Mouse (Mus musculus) urinary bladder, adult 2 months (tissue): ENCODE data around the gene Rnf167. TPM values are rescaled to one million over a fixed set of nuclear protein-coding genes. Genes with fewer than 3 reads are reported as not detected.

Experiments used
- DNase-seq: peaks from one replicate; pipeline ENCODE4 v3.0.0; 2022; ENCODE audit warnings: low spot score
- polyA plus RNA-seq: library from polyadenylated mRNA; depleted of rRNA; stranded (reverse); fragments of >200 nt; gene quantifications from 2 replicates; pipeline ENCODE4 v1.2.3, GENCODE M21; 2012; rRNA removed

Gene Rnf167
- 116 and 119 TPM in 2 replicates for polyA plus RNA-seq

DNA sequence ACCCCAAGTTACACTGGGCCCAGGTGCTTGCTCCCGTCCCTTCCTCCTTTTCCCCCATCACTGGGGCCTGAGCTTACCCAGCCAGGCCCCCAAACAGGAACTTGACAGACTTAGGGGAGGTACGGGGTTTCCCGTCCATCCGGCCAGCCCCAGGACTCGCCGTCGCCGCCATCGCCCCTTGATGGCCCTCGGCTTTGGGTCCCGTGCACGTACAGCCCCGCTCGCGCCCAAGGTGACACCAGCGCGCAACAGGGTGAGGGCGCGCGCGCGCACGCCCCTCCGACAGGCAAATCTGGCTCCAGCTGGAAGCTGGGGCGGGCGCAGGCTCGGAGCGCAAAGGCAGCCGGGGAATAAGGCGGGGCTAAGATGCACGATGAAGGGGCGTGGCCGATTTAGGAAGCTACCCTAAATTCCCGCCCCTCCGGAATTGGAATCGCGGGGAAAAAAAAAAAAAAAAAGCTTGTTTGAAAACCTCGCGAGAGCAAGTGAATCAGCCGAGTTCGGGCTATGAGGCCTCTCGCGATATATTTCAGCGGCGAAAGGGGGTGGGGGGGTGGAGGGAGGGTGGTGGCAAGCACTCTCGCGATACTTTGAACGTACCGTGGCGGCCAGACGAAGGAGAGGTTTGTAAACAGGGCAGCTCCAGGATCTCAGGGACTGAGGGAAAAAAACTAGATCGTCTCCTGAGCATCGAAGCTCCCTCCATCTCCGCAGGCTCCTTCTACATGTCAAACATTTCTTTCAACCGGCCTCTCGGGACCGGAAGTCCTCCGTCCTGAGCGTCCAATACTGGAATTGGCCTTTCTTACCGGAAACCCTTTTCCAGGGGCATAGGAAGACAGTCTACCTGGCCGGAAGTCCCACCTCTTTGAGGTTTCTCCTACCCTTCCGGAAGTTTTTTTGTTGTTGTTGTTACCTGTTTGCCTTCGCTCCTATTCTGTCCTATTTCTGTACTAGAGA, at the start of gene Rnf167, which contains the start of gene Slc25a11:
TSS of gene Rnf167 (plus strand) at position 545 of the 960 bp plus-strand sequence.
TSS of gene Slc25a11 (minus strand) at position 789 of the 960 bp plus-strand sequence.
- peak; percentile 85 for DNase-seq

DNA sequence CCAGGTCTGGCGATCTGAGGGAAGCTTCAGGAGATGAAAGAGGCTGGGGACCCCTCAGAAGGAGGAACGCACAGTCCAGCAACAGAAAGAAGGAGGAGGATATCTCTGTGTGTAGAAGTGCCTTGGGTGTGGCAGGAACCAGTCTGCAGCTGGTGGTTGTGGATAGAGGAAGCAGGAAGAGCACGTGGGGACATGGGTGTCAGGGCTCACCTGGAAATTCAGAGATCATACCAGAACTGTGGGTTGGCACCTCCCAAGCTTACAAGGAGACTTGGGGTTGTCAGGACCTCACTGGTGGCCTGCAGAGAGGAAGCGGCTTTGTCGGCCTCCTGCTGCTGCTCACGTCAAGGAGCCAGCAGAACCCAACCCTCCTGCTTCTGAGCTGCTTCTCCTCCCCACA, 49.7 kb upstream of the Rnf167 start:
- DNase-seq: no peak

DNA sequence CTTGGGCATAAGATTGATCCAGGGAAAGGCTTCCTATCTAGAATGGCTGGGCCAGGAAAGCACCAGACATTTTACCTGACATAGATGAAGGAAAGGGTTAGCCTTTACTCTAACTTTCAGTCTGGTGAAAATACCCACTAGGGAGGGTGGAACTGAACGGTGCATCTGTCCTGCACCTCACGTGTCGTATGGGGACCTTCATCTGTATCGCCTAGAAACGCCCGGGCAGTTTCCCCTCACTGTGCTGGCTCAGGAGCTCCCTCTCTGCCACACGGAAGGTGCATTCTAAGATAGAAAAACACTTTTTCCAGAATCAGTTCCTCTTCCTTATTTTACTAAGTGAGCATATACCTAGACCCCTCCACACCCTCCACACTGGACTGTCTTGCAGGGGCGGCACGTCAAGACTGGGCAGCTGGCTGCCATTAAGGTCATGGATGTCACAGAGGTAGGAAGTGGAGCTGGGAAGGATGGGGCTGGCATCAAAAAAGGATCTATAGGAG, 48.5 kb upstream of the Rnf167 start:
- DNase-seq: no peak

DNA sequence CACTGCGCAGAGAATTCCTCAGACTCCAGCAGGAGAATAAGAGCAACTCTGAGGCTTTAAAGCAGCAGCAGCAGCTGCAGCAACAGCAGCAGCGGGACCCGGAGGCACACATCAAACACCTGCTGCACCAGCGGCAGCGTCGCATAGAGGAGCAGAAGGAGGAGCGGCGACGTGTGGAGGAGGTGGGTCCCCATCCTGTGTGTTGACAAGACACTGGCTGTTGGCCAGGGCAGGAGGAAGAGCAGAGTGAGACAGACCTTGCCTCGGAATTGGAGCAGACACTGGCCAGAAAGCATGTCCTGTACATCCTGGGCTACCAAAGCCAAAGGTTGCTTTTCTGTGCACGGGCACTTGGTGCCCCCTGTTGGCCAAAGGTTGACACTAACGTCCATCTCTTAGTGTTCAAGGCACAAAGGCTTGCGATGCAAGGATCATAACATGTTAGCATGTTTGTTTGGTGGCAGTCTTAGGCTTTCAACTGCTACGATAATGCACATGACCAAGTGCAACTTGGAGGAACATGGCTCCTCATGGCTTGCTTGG, 41.9 kb upstream of the Rnf167 start:
- DNase-seq: peak; percentile 53

DNA sequence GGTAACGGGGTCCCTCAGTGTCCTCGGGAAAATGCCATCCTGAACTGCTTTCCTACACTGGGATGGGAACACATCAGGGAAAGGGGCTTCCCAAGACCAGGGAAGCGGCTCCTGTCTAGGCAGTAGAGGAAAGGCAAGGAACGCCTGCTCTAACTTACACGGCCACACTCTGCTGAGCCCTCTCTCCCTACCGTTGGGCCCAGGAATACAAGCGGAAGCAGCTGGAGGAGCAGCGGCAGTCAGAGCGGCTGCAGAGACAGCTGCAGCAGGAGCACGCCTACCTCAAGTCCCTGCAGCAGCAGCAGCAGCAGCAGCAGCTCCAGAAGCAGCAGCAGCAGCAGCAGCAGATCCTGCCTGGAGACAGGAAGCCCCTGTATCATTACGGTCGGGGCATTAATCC, 40.3 kb upstream of the Rnf167 start:
- no peak for DNase-seq

DNA sequence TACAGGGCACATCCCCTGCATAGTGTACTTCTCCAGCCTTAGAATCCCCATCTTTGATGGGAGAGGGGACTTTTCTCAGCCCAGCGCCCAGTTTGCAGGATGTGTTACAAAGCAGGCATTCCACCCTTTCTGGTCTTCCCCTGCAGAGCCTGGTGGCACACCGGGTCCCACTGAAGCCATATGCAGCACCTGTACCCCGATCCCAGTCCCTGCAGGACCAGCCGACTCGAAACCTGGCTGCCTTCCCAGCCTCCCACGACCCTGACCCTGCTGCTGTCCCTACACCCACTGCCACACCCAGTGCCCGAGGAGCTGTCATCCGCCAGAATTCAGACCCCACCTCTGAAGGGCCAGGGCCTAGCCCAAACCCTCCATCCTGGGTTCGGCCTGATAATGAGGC, 39.4 kb upstream of the Rnf167 start:
- DNase-seq: no peak

DNA sequence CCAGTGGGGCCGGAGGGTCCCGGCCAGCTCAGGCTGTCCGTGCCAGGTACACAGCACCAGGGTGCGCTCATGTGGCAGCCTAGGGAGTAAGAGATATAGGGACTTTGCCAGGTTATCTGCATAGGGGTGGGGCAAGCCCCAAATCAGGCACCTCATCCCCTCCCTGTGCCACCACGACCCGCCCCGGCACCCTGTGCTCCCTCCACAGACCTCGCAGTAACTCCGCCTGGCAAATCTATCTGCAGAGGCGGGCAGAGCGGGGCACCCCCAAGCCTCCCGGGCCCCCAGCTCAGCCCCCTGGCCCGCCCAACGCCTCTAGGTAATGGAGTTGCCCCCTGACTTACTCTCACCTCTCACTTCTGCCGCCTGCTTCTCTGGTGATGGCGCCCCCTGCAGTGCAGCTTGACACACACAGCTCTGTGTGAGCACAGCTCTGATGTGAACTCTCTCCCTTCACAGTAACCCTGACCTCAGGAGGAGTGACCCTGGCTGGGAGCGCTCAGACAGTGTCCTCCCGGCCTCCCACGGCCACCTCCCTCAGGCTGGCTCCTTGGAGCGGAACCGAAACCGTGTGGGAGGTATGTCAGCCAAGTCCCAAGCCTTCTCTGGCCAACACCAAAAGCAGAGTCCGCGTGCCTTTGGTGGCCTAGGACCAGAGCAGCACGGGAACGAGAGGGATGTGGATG, 38.5 kb upstream of the Rnf167 start:
- no peak for DNase-seq

DNA sequence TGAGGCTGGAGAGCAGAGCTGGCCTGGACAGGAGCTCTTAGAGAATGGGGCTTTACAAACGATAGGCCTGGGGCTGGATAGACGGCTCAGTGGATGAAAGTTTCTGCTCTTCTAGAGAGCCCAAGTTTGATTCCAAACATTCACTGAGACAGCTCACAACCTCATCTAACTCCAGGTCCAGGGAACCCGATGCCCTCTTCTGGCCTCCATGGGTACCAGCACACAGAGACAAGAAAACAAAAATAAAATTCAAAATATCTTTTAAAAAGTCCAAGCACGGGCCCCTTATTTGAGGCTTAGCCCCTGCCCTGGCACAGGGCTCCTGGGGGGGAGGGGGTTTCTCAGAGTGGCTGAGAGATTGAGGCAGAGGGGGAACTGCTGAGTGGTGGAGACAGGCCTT, 36.3 kb upstream of the Rnf167 start:
- no peak for DNase-seq

DNA sequence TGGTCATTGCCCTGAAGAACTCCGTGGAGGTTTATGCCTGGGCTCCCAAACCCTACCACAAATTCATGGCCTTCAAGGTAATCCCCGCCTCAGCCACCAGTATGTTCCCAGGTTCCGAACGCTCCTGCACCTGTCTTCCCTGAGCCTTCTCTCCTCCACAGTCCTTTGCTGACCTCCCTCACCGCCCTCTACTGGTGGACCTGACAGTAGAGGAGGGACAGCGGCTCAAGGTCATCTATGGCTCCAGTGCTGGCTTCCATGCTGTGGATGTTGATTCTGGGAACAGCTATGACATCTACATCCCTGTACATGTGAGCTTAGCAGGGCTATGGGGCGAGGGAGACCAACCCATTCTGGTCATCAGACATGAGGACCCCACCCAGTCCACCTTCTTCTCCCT, 34.5 kb upstream of the Rnf167 start:
- DNase-seq: no peak

DNA sequence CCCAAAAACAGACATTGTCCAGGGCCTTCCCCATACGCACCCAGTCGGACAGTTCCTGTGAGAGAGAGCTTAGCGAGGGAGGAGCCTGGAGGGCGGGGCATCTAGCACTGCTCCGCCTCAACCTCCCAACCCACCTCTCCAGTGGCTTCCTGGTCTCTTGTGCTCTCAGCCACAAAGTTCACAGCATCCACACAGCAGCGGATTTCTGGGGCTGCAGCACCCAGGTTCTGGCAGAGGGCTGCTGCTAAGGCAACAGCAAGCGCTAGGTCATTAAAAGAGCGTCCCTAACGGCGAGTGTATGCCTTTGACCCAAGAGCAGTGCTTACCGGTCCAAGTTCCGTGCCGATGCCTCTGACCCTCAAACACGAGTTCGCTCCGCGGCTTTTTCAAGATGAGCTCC, 32.0 kb upstream of the Rnf167 start:
- peak; percentile 49 for DNase-seq

DNA sequence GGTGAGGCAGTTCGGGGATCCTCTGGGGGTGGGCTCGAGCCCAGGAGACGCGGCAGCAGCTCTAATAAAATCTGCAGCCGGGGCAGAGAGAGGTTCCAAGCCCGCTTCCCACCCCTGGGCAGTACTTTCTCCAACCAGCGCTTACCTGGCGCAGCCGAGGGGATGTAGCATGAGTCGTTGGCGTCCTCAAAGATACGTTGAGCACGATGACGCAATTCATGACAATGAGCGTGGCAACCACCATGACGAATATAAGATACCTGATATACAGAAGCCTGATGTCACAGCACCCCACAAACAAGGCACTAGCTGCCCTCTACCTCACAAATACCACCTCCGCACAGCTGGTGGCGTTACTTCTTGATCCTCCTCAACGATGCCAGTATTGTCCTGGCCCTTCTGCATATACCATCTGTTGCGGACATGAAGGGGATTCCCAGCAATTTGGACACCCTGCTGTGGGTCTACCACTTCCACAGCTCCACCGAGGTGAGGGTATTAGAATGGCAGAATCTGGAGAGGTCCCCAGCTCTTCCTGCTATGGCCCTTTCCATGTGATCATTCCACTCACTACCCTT, 31.4 kb upstream of the Rnf167 start, which contains the start of gene 4930544D05Rik:
TSS of gene 4930544D05Rik (plus strand) at position 333 of the 578 bp plus-strand sequence.
- DNase-seq: no peak

DNA sequence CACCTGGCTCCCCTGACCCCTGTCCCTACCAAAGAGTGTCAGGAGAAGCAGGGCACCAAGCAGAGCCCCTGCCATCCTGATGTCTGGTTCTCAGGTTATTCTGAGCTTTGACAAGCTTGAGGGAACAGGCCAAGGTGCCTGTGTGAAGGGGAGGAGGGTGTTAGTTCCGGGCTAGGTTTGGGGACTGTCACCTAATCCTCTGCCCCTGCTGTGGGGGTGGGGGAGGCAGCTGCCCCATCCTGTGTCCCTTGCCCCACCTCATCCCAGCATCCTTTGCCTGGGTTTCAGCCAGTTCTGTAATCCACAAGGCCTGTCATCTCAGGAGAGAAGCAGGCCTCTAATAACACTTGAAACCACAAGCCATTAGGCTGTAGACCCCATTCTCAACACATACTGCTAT, 27.9 kb upstream of the Rnf167 start, which contains the start of gene Chrne:
TSS of gene Chrne (minus strand) at position 116 of the 400 bp plus-strand sequence.
- DNase-seq: no peak

DNA sequence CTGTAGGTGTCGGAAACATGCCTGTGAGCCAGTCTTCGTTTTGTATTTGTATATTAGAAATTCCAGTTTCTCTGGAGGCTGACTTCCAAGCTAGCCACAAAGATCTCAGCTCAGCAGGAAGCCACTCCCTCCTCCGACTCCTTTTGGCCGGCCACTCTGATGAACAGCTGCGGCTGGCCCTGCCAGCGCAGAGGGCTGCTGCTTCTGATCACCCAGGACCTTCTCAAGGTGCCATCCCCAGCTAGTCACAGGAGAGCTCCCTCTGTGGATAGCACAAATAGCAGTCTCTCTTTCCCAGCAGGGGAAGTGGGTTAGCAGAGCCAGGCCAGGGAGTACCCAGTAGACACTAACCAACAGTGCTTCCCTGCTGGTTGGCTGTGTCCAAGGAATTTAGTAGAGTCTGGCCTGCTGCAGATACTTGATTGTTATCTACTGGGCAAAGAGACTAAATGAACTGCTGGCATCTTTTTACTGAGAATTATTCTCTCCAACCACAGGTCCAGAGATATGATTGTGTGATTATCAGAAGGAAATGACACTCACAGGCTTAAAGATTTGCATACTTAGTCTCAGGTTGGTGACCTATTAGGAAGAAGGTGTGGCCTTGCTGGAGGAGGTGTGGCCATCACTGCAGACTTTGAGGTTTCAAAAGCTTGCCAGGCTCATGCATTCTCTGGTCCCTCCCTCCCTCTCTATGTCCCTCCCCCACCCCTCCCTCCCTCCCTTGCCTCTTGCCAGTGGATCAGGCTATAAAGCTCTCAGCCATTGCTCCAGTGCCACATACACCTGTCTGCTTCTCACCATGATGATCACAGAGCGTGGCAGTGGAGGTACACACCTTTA, 24.8 kb upstream of the Rnf167 start:
- no peak for DNase-seq

DNA sequence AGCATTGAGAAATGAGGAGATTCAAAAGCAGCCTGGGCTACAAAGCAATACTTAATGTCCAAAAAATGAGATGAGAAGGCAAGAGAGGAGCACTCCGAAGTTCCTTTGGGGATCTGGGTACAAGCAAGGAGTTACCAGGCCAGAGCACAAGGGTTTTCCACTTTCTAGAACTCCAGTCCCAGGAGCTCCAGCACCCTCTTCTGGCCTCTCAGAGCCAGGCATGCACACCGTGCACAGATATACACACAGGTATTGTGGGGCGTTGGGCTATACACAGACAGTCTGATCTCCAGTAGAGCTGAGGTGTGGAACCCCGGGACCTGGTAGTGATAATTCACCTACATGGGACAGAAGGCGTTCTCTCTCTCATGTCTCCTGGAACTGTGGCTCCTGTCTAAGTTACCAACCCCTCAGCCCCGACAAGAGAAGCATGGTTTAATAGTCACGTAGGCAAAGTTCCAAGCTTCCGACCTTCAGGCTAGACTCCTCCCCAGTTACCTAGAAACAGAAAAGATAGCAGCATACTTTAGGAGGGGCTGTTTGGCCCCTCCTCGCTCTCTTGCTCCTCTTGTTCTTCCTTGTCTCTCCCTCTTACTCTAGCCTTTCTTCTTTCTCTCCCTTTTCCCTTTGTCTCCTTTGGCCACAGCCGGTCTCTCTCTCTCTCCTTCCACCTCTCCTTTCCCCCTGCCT, 23.8 kb upstream of the Rnf167 start:
- DNase-seq: no peak

DNA sequence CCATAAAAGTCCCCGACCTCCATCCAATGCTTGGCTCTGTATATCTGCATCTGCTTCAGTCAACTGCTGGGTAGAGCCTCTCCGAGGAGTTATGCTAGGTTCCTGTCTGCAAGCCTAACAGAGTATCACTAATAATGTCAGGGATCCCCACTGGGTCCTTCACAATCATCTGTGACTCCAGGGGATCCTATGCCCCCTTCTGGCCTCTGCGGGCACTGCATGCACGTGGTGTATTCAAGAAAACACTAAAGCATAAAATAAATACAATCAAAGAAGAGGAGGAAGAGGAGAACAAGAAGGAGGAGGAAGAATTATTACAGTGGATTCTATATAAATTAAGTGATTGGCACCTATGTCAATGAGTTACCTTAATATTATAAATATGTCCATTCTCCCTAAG, 21.6 kb upstream of the Rnf167 start:
- DNase-seq: no peak

DNA sequence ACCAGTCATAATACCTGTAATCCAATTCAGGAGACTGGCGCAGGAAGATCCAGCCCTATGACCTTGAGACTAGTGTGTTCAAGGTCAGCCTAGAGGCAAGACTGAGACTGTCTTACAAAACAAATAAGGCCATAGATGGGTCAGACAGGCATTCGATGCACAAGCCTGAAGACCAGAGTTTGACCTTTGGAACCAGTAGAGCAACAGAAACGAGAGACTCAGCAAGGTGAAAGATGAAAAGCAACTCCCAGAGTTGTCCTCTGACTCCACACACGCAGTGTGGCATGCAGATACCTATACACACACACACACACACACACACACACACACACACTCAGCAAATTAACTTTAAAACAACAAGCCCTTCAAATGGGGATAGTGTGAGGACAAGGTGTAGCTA, 20.2 kb upstream of the Rnf167 start:
- no peak for DNase-seq

DNA sequence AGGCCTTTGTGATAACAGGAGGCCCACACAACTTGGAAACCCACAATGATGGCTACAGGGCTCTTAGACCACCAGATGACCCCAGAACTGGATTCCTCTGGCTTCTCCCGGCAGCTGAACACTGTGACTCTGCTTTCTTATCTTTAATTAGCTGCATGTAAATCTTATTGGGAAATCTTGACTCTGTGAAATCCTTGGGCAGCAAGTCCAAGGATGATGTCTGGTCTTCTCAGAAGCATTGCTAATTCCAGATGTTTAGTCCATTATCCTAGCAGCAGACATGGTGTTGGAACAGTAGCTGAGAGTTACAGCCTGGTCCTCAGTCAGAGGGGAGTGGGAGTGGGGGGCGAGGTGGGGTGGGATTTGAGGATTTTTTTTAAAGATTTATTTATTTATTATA, 18.6 kb upstream of the Rnf167 start:
- no peak for DNase-seq

DNA sequence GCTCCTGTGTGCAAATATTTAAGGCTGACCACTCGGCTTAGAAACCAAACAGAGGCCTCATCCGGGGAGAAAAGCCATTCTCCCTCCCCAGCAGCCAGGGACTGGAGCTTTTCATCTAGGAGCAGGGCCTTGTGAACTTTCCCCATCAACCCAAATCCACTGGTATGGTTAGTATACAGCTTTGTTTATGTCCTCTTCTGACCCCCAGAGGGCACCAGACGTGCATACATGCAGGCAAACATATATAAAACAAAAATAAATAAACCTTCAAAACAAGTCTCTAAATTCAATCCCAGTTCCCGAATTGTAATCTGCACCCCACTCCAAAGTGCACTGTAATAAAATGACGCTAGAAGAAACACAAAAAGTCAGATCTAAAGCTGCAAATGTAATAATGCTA, 17.5 kb upstream of the Rnf167 start:
- DNase-seq: no peak

DNA sequence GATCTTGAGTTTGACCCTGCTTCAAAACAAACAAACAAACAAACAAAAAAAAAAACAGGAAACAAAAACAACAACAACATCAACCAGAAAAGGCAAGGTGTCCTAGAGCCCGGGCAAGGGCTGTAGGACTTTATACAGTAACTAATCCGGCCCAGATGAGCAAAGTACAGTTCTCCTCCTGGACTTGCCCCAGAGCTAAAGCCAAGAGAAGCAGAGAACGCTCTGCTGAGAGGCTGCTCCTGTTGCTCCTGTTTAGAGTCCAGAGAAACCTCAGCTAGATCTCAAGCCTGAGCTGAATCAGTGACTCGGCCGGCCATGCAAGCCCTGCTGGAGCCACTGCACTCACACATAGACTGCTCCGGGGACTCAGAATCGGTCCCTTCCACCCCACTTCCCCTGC, 16.9 kb upstream of the Rnf167 start:
- no peak for DNase-seq

DNA sequence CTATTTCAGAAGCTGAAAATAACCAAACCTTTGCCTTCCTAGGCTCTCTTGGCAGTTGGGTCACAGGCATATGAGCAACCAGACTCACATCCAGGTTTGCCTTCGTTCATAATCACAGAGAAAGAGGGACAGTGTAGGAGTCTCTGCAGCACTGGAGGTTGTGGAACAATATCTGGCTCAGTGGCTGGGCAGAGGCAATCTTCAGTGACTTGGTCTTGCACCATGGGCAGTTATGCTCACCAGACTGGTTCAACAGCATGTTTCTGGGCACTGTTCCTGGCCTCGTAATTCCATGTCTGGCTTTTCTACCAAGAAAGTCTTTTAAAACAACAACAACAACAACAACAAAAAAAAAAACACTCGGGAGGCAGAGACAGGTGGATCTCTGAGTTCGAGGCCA, 11.4 kb upstream of the Rnf167 start:
- no peak for DNase-seq
